Mouse (Mus musculus): ENCODE data around the gene Gopc.
"Not testable (repeated sequence)": the region's sequence is repeated elsewhere in the genome, so short reads cannot be mapped to it uniquely, and the experiment has no call there.

Gene Gopc

GRCm38 (mm10) chr10:52298568-52298967 lies 83.4 kb downstream of the Gopc start:
- DNase-seq (ENCODE audit: low spot score) = not testable (repeated sequence)

- no peak for DNase-seq (ENCODE audit: low spot score)
These were observed 86.0 kb downstream of the Gopc start for GRCm38 (mm10) chr10:52295934-52296333.

GRCm38 (mm10) chr10:52293921-52294577 lies 87.9 kb downstream of the Gopc start:
- DNase-seq (ENCODE audit: low spot score) = no peak

- not testable (repeated sequence) for DNase-seq (ENCODE audit: low spot score)
These were observed 89.5 kb downstream of the Gopc start for GRCm38 (mm10) chr10:52292391-52292790.

GRCm38 (mm10) chr10:52289261-52289660 lies 92.7 kb downstream of the Gopc start:
- DNase-seq (ENCODE audit: low spot score) = no peak

- no peak for DNase-seq (ENCODE audit: low spot score)
These were observed 93.9 kb downstream of the Gopc start for GRCm38 (mm10) chr10:52287852-52288533.

Measured in spleen, adult 12 weeks (tissue).